ENCODE assay signal across 8 mouse cellular contexts in genomic region chr11:98959437-98960312, GRCm38 (mm10). TPM values are rescaled to one million over a fixed set of nuclear protein-coding genes. Genes with fewer than 3 reads are reported as not detected.
DNase-seq lines count a peak whose midpoint lies in the region; ATAC-seq lines count a peak whose summit lies in the region.

No protein-coding gene starts in this region.

- no peaks in the 10 kb centered on the region for H3K9me3 ChIP-seq in forebrain, embryonic 15.5 days
- no peaks in the 10 kb centered on the region for H3K9me3 ChIP-seq in hindbrain, embryonic 10.5 days
- H3K9me3 ChIP-seq in limb, embryonic 13.5 days: no peaks in the 10 kb centered on the region
- no peaks in the 10 kb centered on the region for H3K9me3 ChIP-seq in midbrain, embryonic 13.5 days

- peak overlapping the region; percentile 98 for H3K4me2 ChIP-seq in forebrain, embryonic 15.5 days (replicated peaks)
- peak overlapping the region; percentile 95 for H3K4me2 ChIP-seq in limb, embryonic 13.5 days (replicated peaks)
- peak overlapping the region; percentile 98 for H3K4me2 ChIP-seq in midbrain, embryonic 13.5 days (replicated peaks)

- peak overlapping the region; percentile 65 for H3K27ac ChIP-seq in forebrain, embryonic 15.5 days (replicated peaks)
- H3K27ac ChIP-seq in hindbrain, embryonic 10.5 days: peak overlapping the region; percentile 93
- H3K27ac ChIP-seq in limb, embryonic 13.5 days: peak overlapping the region; percentile 79
- peak overlapping the region; percentile 39 for H3K27ac ChIP-seq in midbrain, embryonic 13.5 days

- H3K36me3 ChIP-seq in forebrain, embryonic 15.5 days: no peaks in the 10 kb centered on the region
- H3K36me3 ChIP-seq in hindbrain, embryonic 10.5 days: 0 out of 2 replicates have a peak, but pooled peaks cover 9% of the 10 kb centered on the region
- H3K36me3 ChIP-seq in limb, embryonic 13.5 days: peaks cover 24% of the 10 kb centered on the region
- no peaks in the 10 kb centered on the region for H3K36me3 ChIP-seq in midbrain, embryonic 13.5 days
- H3K36me3 ChIP-seq in splenic B cell, adult 2 months (ENCODE audit: control insufficient read depth, insufficient read depth, low read length, poor library complexity, severe bottlenecking): no peaks in the 10 kb centered on the region

- DNase-seq in layer of hippocampus, adult 8-10 months (ENCODE audit: low spot score in 2 of 2): peak; percentile 60 to 66
- DNase-seq in layer of hippocampus, postnatal 14 days (ENCODE audit: low spot score in 2 of 2): no peak
- peak; percentile 89 for DNase-seq in brain, adult 2 months (ENCODE audit: low read depth, low spot score)
- DNase-seq in hindbrain, embryonic 10.5 days (ENCODE audit: low spot score): peak; percentile 65
- DNase-seq in splenic B cell, adult 2 months (ENCODE audit: low read depth, low spot score): peak; percentile 82

- H3K4me1 ChIP-seq in forebrain, embryonic 15.5 days: peaks cover 66% of the 10 kb centered on the region
- peaks cover 80% of the 10 kb centered on the region for H3K4me1 ChIP-seq in hindbrain, embryonic 10.5 days (replicated peaks)
- peaks cover 72% of the 10 kb centered on the region for H3K4me1 ChIP-seq in limb, embryonic 13.5 days
- peaks cover 69% of the 10 kb centered on the region for H3K4me1 ChIP-seq in midbrain, embryonic 13.5 days (replicated peaks)

- ATAC-seq in forebrain, embryonic 15.5 days (replicated peaks): peak; percentile 30
- ATAC-seq in limb, embryonic 13.5 days (ENCODE audit: low FRiP score, low read depth): no peak
- ATAC-seq in midbrain, embryonic 13.5 days: peak; percentile 46

- H3K4me3 ChIP-seq in forebrain, embryonic 15.5 days: peak overlapping the region; percentile 62
- H3K4me3 ChIP-seq in hindbrain, embryonic 10.5 days: peak overlapping the region; percentile 83
- peak overlapping the region; percentile 73 for H3K4me3 ChIP-seq in limb, embryonic 13.5 days
- H3K4me3 ChIP-seq in midbrain, embryonic 13.5 days (replicated peaks): peak overlapping the region; percentile 58

- under 1% methylated on average over 43 of the region's 43 CpGs for WGBS in forebrain, embryonic 15.5 days
- 0% methylated on average over 43 of the region's 43 CpGs for WGBS in hindbrain, embryonic 10.5 days
- under 1% methylated on average over 43 of the region's 43 CpGs for WGBS in limb, embryonic 13.5 days
- WGBS in midbrain, embryonic 13.5 days: under 1% methylated on average over 43 of the region's 43 CpGs

- peak overlapping the region; percentile 54 for H3K9ac ChIP-seq in forebrain, embryonic 15.5 days (replicated peaks)
- peak overlapping the region; percentile 80 for H3K9ac ChIP-seq in limb, embryonic 13.5 days
- H3K9ac ChIP-seq in midbrain, embryonic 13.5 days (replicated peaks): peak overlapping the region; percentile 75

- peaks cover 12% of the 10 kb centered on the region; the same call in 1 of the 2 replicates for H3K27me3 ChIP-seq in forebrain, embryonic 15.5 days
- peaks cover 21% of the 10 kb centered on the region for H3K27me3 ChIP-seq in hindbrain, embryonic 10.5 days (ENCODE audit: insufficient read depth, poor library complexity, severe bottlenecking)
- H3K27me3 ChIP-seq in limb, embryonic 13.5 days: no peaks in the 10 kb centered on the region
- peaks cover 22% of the 10 kb centered on the region for H3K27me3 ChIP-seq in midbrain, embryonic 13.5 days
- H3K27me3 ChIP-seq in splenic B cell, adult 2 months (ENCODE audit: control insufficient read depth, insufficient read depth, low read length, poor library complexity, severe bottlenecking): no peaks in the 10 kb centered on the region

RNA-seq across cellular contexts. Expression of gene Gjd3, which starts 23.1 kb away (rescaled TPM):
- 1 to 10 TPM in 2 of 4 experiments, not detected in 2; 1.4 to 1.6 TPM for total RNA-seq in layer of hippocampus, adult 8-10 months (2022)
- total RNA-seq in layer of hippocampus, postnatal 14 days (2021): 1 to 10 TPM; 2.2 TPM
- 0.62 and 0.84 TPM in 2 replicates for polyA plus RNA-seq in forebrain, embryonic 15.5 days (2015; fragmentation: Nextera tagmentation; extraction: Ambion mirVana)
- 0.44 TPM in 1 of 2 replicates, not detected in the other for polyA plus RNA-seq in hindbrain, embryonic 10.5 days (2016; fragmentation: Nextera tagmentation; extraction: Ambion mirVana)
- 0.41 and 0.78 TPM in 2 replicates for polyA plus RNA-seq in limb, embryonic 13.5 days (2015; fragmentation: Nextera tagmentation; extraction: Ambion mirVana)
- 0.58 and 0.99 TPM in 2 replicates for polyA plus RNA-seq in midbrain, embryonic 13.5 days (2015; fragmentation: Nextera tagmentation; extraction: Ambion mirVana)

RNA-seq across cellular contexts. Expression of gene Rara, which starts 32.1 kb away (rescaled TPM):
- total RNA-seq in layer of hippocampus, adult 8-10 months (2022): 10 to 100 TPM; 17.3 to 20.2 (median 19.4) TPM
- 10 to 100 TPM; 20.2 to 20.3 TPM for total RNA-seq in layer of hippocampus, postnatal 14 days (2021)
- polyA plus RNA-seq in forebrain, embryonic 15.5 days (2015; fragmentation: Nextera tagmentation; extraction: Ambion mirVana): 9.2 and 9.9 TPM in 2 replicates
- 28.4 and 53.7 TPM in 2 replicates for polyA plus RNA-seq in hindbrain, embryonic 10.5 days (2016; fragmentation: Nextera tagmentation; extraction: Ambion mirVana)
- polyA plus RNA-seq in limb, embryonic 13.5 days (2015; fragmentation: Nextera tagmentation; extraction: Ambion mirVana): 46.5 and 49.8 TPM in 2 replicates
- 7.5 and 9.1 TPM in 2 replicates for polyA plus RNA-seq in midbrain, embryonic 13.5 days (2015; fragmentation: Nextera tagmentation; extraction: Ambion mirVana)

RNA-seq across cellular contexts. Expression of gene Cdc6, which starts 52.1 kb away (rescaled TPM):
- 1 to 10 TPM in 1 of 4 experiments, under 1 TPM in 3; 0.36 to 1.2 (median 0.44) TPM for total RNA-seq in layer of hippocampus, adult 8-10 months (2022)
- under 1 TPM; 0.81 to 0.97 TPM for total RNA-seq in layer of hippocampus, postnatal 14 days (2021)
- polyA plus RNA-seq in forebrain, embryonic 15.5 days (2015; fragmentation: Nextera tagmentation; extraction: Ambion mirVana): 11.2 and 12.1 TPM in 2 replicates
- polyA plus RNA-seq in hindbrain, embryonic 10.5 days (2016; fragmentation: Nextera tagmentation; extraction: Ambion mirVana): 45.3 and 63.7 TPM in 2 replicates
- polyA plus RNA-seq in limb, embryonic 13.5 days (2015; fragmentation: Nextera tagmentation; extraction: Ambion mirVana): 31.4 and 32.3 TPM in 2 replicates
- 10.6 and 11.3 TPM in 2 replicates for polyA plus RNA-seq in midbrain, embryonic 13.5 days (2015; fragmentation: Nextera tagmentation; extraction: Ambion mirVana)

Comparison
In these comparisons a context has a peak if more than half of its experiments do, and no peak if none do; other contexts are left out.
1. DNase-seq: peak in layer of hippocampus, adult 8-10 months (2 of 2), brain, adult 2 months (single experiment), hindbrain, embryonic 10.5 days (single experiment) and splenic B cell, adult 2 months (single experiment); none in layer of hippocampus, postnatal 14 days (0 of 2).
2. H3K27ac ChIP-seq: peak in every context shown above with its lines; median percentile 93 in hindbrain, embryonic 10.5 days; 79 in limb, embryonic 13.5 days; 65 in forebrain, embryonic 15.5 days; 39 in midbrain, embryonic 13.5 days.
3. Peak in every context shown above with its lines, with median percentiles within 50 percentile points of each other: H3K4me2 ChIP-seq, H3K4me3 ChIP-seq and H3K9ac ChIP-seq.